Mouse (Mus musculus) C2C12 (cell line): ENCODE measurements around the gene Bche.

Experiments used
- CTCF ChIP-seq: IDR thresholded peaks from one replicate; pipeline ENCODE4 v1.5.1; 2011; ENCODE audit not compliant: control insufficient read depth, insufficient read depth, insufficient read length
- MYOG ChIP-seq: IDR thresholded peaks from one replicate; pipeline ENCODE4 v1.6.1; 2011; ENCODE audit not compliant: control insufficient read depth, insufficient read length; ENCODE audit errors: extremely low read depth

DNA sequence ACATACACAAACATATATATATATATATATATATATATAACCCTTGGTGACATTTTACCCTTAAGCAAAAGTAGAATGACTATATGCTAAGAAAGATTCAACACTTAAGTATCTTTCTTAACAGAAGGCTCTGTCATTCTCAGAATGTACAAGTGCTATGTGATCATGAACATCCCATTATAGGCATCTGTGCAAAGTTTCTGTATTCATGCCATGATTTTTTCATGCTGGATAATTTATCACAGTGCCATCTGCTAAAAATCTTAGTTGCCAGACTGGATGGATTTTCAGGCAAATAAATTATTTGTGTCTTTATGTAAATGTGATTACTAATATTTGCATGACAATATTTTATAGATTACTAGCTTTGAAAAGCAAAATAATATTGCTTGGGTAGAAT is 33.8 kb upstream of the Bche start:
- TF ChIP-seq CTCF (no peak), MYOG (no peak)
